Mouse (Mus musculus): ENCODE results near the gene Cphx1. TPM values are rescaled to one million over a fixed set of nuclear protein-coding genes. Genes with fewer than 3 reads are reported as not detected.
"Not testable (repeated sequence)": the region's sequence is repeated elsewhere in the genome, so short reads cannot be mapped to it uniquely, and the experiment has no call there.

Gene Cphx1
- polyA plus RNA-seq, 1 experiment from 2014 or later: not detected

- Histone ChIP-seq H3K4me3 (peak within 1 kb of the TSS; percentile 42), H3K27ac (replicated peaks) (peak within 1 kb of the TSS; percentile 85)
- H3K27me3 ChIP-seq (ENCODE audit: low read depth, poor library complexity, severe bottlenecking); H3K4me1 ChIP-seq; H3K36me3 ChIP-seq; H3K9me3 ChIP-seq (replicated peaks); DNase-seq (ENCODE audit: low spot score): not testable (repeated sequence)
- WGBS: no CpG with 5 or more reads among the region's 25 CpGs
Measured at GRCm38 (mm10) chr14:25978371-25979241, 40.5 kb downstream of the Cphx1 start, which contains the start of gene Duxbl1. Gene Duxbl1 (plus strand): TSS chr14:25978577.

- not testable (repeated sequence) for H3K36me3 ChIP-seq; H3K4me1 ChIP-seq; H3K9me3 ChIP-seq (replicated peaks); H3K27me3 ChIP-seq (ENCODE audit: low read depth, poor library complexity, severe bottlenecking)
- Histone ChIP-seq H3K4me3 (peak overlapping the region; percentile 42), H3K27ac (replicated peaks) (peak overlapping the region; percentile 85)
- 0% methylated on average over 8 of the region's 13 CpGs for WGBS
- peak; percentile 40 for DNase-seq (ENCODE audit: low spot score)
Measured at GRCm38 (mm10) chr14:25979242-25979941, 41.3 kb downstream of the Cphx1 start.

- H3K27me3 ChIP-seq (ENCODE audit: low read depth, poor library complexity, severe bottlenecking); DNase-seq (ENCODE audit: low spot score); H3K4me1 ChIP-seq; H3K27ac ChIP-seq (replicated peaks); H3K36me3 ChIP-seq; H3K9me3 ChIP-seq (replicated peaks); H3K4me3 ChIP-seq: not testable (repeated sequence)
- 91% methylated on average over 5 of the region's 9 CpGs for WGBS
Measured at GRCm38 (mm10) chr14:25981880-25982279, 43.8 kb downstream of the Cphx1 start.

Other genes starting within 250 kb of the Cphx1 start
- gene Ppif, start 244.2 kb upstream of the Cphx1 start, polyA plus RNA-seq (2016; fragmentation: Nextera tagmentation; extraction: Ambion mirVana): 54.7 and 56.1 TPM in 2 replicates
- 6.4 and 9.9 TPM in 2 replicates for gene Zcchc24, start 169.3 kb upstream of the Cphx1 start, polyA plus RNA-seq (2016; fragmentation: Nextera tagmentation; extraction: Ambion mirVana)
- gene Anxa11, start 96.1 kb upstream of the Cphx1 start, polyA plus RNA-seq (2016; fragmentation: Nextera tagmentation; extraction: Ambion mirVana): 3.3 and 3.9 TPM in 2 replicates
- gene Plac9a, start 35.2 kb upstream of the Cphx1 start, polyA plus RNA-seq (2016; fragmentation: Nextera tagmentation; extraction: Ambion mirVana): not detected in 2 replicates
- 1.6 and 3.7 TPM in 2 replicates for gene Tmem254a, start 10.6 kb upstream of the Cphx1 start, polyA plus RNA-seq (2016; fragmentation: Nextera tagmentation; extraction: Ambion mirVana)
- gene Duxbl1, start 40.3 kb downstream of the Cphx1 start, polyA plus RNA-seq (2016; fragmentation: Nextera tagmentation; extraction: Ambion mirVana): 4.9 and 6.7 TPM in 2 replicates
- 0.36 and 3.3 TPM in 2 replicates for gene Gm9780, start 104.4 kb downstream of the Cphx1 start, polyA plus RNA-seq (2016; fragmentation: Nextera tagmentation; extraction: Ambion mirVana)
- 19.9 TPM in 2 replicates for gene Tmem254c, start 129.1 kb downstream of the Cphx1 start, polyA plus RNA-seq (2016; fragmentation: Nextera tagmentation; extraction: Ambion mirVana)
- gene Cphx2, start 143.2 kb downstream of the Cphx1 start, polyA plus RNA-seq (2016; fragmentation: Nextera tagmentation; extraction: Ambion mirVana): not detected in 2 replicates
- not detected in 2 replicates for gene Cphx3, start 144.0 kb downstream of the Cphx1 start, polyA plus RNA-seq (2016; fragmentation: Nextera tagmentation; extraction: Ambion mirVana)
- gene Duxbl2, start 180.0 kb downstream of the Cphx1 start, polyA plus RNA-seq (2016; fragmentation: Nextera tagmentation; extraction: Ambion mirVana): not detected in 2 replicates
- 0.80 and 1.5 TPM in 2 replicates for gene Plac9b, start 244.2 kb downstream of the Cphx1 start, polyA plus RNA-seq (2016; fragmentation: Nextera tagmentation; extraction: Ambion mirVana)